Mouse (Mus musculus) liver, adult 2 months (tissue): Measurements from ENCODE around the gene Mcidas. TPM values are rescaled to one million over a fixed set of nuclear protein-coding genes. Genes with fewer than 3 reads are reported as not detected.

ENCODE experiments used
- DNase-seq: peaks from one replicate; pipeline ENCODE4 v3.0.0-alpha.2; 2011; ENCODE audit warnings: low read depth, low spot score; ENCODE audit errors: extremely low read depth
- H3K27ac ChIP-seq: fragments of 200-500 bp; replicated peaks from 2 replicates; pipeline ENCODE4 v1.5.1; 2012; ENCODE audit warnings: low read depth, mild to moderate bottlenecking, control low read depth, inconsistent platforms, low read length; ENCODE audit not compliant: insufficient read depth
- H3K27me3 ChIP-seq: fragments of 200-500 bp; 2 replicates; pipeline ENCODE4 v1.6.1; 2012; ENCODE audit warnings: mild to moderate bottlenecking, moderate library complexity, low read length, inconsistent platforms; ENCODE audit not compliant: control insufficient read depth, insufficient read depth
- H3K36me3 ChIP-seq: fragments of 200-500 bp; 2 replicates; pipeline ENCODE4 v1.6.1; 2012; ENCODE audit warnings: low read length, inconsistent platforms; ENCODE audit not compliant: control insufficient read depth, insufficient read depth
- H3K4me1 ChIP-seq: fragments of 200-500 bp; 2 replicates; pipeline ENCODE4 v1.6.1; 2011; ENCODE audit warnings: low read length; ENCODE audit not compliant: control insufficient read depth, insufficient read depth
- H3K4me3 ChIP-seq: fragments of 200-500 bp; 2 replicates; pipeline ENCODE4 v1.5.1; 2011; ENCODE audit warnings: low read depth, mild to moderate bottlenecking, control low read depth, low read length, moderate library complexity; ENCODE audit not compliant: insufficient read depth
- H3K79me2 ChIP-seq: fragments of 200-500 bp; 2 replicates; pipeline ENCODE4 v1.6.1; 2012; ENCODE audit warnings: inconsistent platforms, mild to moderate bottlenecking, low read length, moderate library complexity; ENCODE audit not compliant: control insufficient read depth, insufficient read depth
- H3K9ac ChIP-seq: fragments of 200-500 bp; 2 replicates; pipeline ENCODE4 v1.6.1; 2012; ENCODE audit warnings: low read depth, mild to moderate bottlenecking, control low read depth, inconsistent platforms, low read length
- CTCF ChIP-seq: fragments of 200-500 bp; IDR thresholded peaks from 2 replicates; pipeline ENCODE4 v1.5.1; 2011; ENCODE audit warnings: low read depth, low read length, control low read depth
- POLR2A ChIP-seq: fragments of 200-500 bp; IDR thresholded peaks from 2 replicates; pipeline ENCODE4 v1.6.1; 2011; ENCODE audit warnings: low read length, control low read depth; ENCODE audit not compliant: insufficient read depth; ENCODE audit errors: extremely low read depth
- WGBS: fragments of 180-500 bp; shearing (Covaris S2); methylation state at CpG from one replicate; pipeline ENCODE4 v1.1.7; 2018; 5-methylcytosine and 5-hydroxymethylcytosine counted together
- polyA plus RNA-seq: library from polyadenylated mRNA; depleted of rRNA; stranded (reverse); fragments of >200 nt; gene quantifications from 2 replicates; pipeline ENCODE4 v1.2.3, GENCODE M21; 2012; rRNA removed
- total RNA-seq: library from RNA; depleted of rRNA; stranded (reverse); fragments of >200 nt; gene quantifications from 2 replicates; pipeline ENCODE4 v1.2.3, GENCODE M21; 2014; rRNA removed

The Mcidas gene
- total and polyA plus RNA-seq, 2 experiments = not detected

GRCm38 (mm10) chr13:113045458-113046110, 51.9 kb downstream of the Mcidas start:
- no peak overlapping the region for H3K9ac ChIP-seq
- H3K27me3 ChIP-seq = no peaks in the 10 kb centered on the region
- no peak for TF ChIP-seq CTCF
- TF ChIP-seq POLR2A = no peak
- H3K4me1 ChIP-seq = no peaks in the 10 kb centered on the region
- H3K27ac ChIP-seq = no peak overlapping the region
- 46% methylated on average over 18 of the region's 18 CpGs for WGBS
- H3K36me3 ChIP-seq = no peaks in the 10 kb centered on the region
- peak overlapping the region; percentile 43 for H3K4me3 ChIP-seq
- no peaks in the 10 kb centered on the region for H3K79me2 ChIP-seq
- DNase-seq = no peak

GRCm38 (mm10) chr13:113046211-113046883, 52.7 kb downstream of the Mcidas start, which contains the start of gene Gpx8:
TSS of gene Gpx8 (minus strand) at chr13:113046410.
- TF ChIP-seq POLR2A (no peak), CTCF (no peak)
- no peaks in the 10 kb centered on the region for H3K79me2 ChIP-seq
- H3K27me3 ChIP-seq = no peaks in the 10 kb centered on the region
- no peak within 1 kb of the TSS for H3K9ac ChIP-seq
- no peaks in the 10 kb centered on the region for H3K4me1 ChIP-seq
- 9% methylated on average over 21 of the region's 21 CpGs for WGBS
- H3K4me3 ChIP-seq = peak within 1 kb of the TSS; percentile 43
- no peak for DNase-seq
- H3K27ac ChIP-seq = no peak within 1 kb of the TSS
- no peaks in the 10 kb centered on the region for H3K36me3 ChIP-seq

GRCm38 (mm10) chr13:113047018-113047417, 53.4 kb downstream of the Mcidas start:
- no peak for TF ChIP-seq POLR2A
- TF ChIP-seq CTCF = no peak
- Histone ChIP-seq H3K27ac (no peak overlapping the region), H3K4me3 (no peak overlapping the region), H3K36me3 (no peaks in the 10 kb centered on the region), H3K27me3 (no peaks in the 10 kb centered on the region), H3K9ac (no peak overlapping the region), H3K4me1 (no peaks in the 10 kb centered on the region), H3K79me2 (no peaks in the 10 kb centered on the region)
- DNase-seq = no peak

GRCm38 (mm10) chr13:113047647-113048046, 54.0 kb downstream of the Mcidas start:
- Histone ChIP-seq H3K36me3 (no peaks in the 10 kb centered on the region), H3K27me3 (no peaks in the 10 kb centered on the region), H3K9ac (no peak overlapping the region), H3K27ac (no peak overlapping the region), H3K79me2 (no peaks in the 10 kb centered on the region), H3K4me1 (no peaks in the 10 kb centered on the region), H3K4me3 (no peak overlapping the region)
- 76% methylated on average over 3 of the region's 3 CpGs for WGBS
- no peak for TF ChIP-seq CTCF
- no peak for TF ChIP-seq POLR2A
- no peak for DNase-seq

Other genes with a start within 250 kb of the Mcidas start
- gene Plpp1, start 193.1 kb upstream of the Mcidas start, total RNA-seq = 18.6 and 24.3 TPM in 2 replicates
- 13.4 and 15.0 TPM in 2 replicates for gene Plpp1, start 193.1 kb upstream of the Mcidas start, polyA plus RNA-seq
- 13.8 and 18.2 TPM in 2 replicates for gene Mtrex, start 66.4 kb upstream of the Mcidas start, total RNA-seq
- gene Mtrex, start 66.4 kb upstream of the Mcidas start, polyA plus RNA-seq = 2.9 and 3.1 TPM in 2 replicates
- 6.0 and 6.9 TPM in 2 replicates for gene Dhx29, start 66.4 kb upstream of the Mcidas start, total RNA-seq
- 1.9 and 2.0 TPM in 2 replicates for gene Dhx29, start 66.4 kb upstream of the Mcidas start, polyA plus RNA-seq
- gene Ccno, start 6.0 kb upstream of the Mcidas start, total RNA-seq = 0.20 and 0.65 TPM in 2 replicates
- 0.70 and 1.7 TPM in 2 replicates for gene Ccno, start 6.0 kb upstream of the Mcidas start, polyA plus RNA-seq
- gene Cdc20b, start 41.3 kb downstream of the Mcidas start, total RNA-seq = not detected in 2 replicates
- not detected in 2 replicates for gene Cdc20b, start 41.3 kb downstream of the Mcidas start, polyA plus RNA-seq
- 2.7 and 2.8 TPM in 2 replicates for gene Gpx8, start 52.6 kb downstream of the Mcidas start, total RNA-seq
- 0.20 and 0.22 TPM in 2 replicates for gene Gpx8, start 52.6 kb downstream of the Mcidas start, polyA plus RNA-seq
- 0.92 and 1.3 TPM in 2 replicates for gene Gzma, start 107.1 kb downstream of the Mcidas start, total RNA-seq
- gene Gzma, start 107.1 kb downstream of the Mcidas start, polyA plus RNA-seq = 0.21 and 0.27 TPM in 2 replicates
- gene Esm1, start 215.8 kb downstream of the Mcidas start, total RNA-seq = 0.55 and 7.9 TPM in 2 replicates
- gene Esm1, start 215.8 kb downstream of the Mcidas start, polyA plus RNA-seq = 0.06 and 0.35 TPM in 2 replicates
- gene Gzmk, start 232.1 kb downstream of the Mcidas start, total RNA-seq = not detected in 2 replicates
- gene Gzmk, start 232.1 kb downstream of the Mcidas start, polyA plus RNA-seq = not detected in 2 replicates